Mouse (Mus musculus) macrophage (primary cell): Measurements from ENCODE around the gene Ppil4. TPM values are rescaled to one million over a fixed set of nuclear protein-coding genes. Genes with fewer than 3 reads are reported as not detected.
"Not testable (repeated sequence)": the region's sequence is repeated elsewhere in the genome, so short reads cannot be mapped to it uniquely, and the experiment has no call there.

ENCODE experiments used
- H3K27ac ChIP-seq: fragments of 350-480 bp; formaldehyde crosslinking; 2 replicates; pipeline ENCODE4 v1.9.0; 2021
- H3K36me3 ChIP-seq: fragments of 350-480 bp; formaldehyde crosslinking; 2 replicates; pipeline ENCODE4 v1.9.0; 2021; ENCODE audit errors: inconsistent target
- H3K4me3 ChIP-seq: fragments of 350-480 bp; formaldehyde crosslinking; 2 replicates; pipeline ENCODE4 v1.9.0; 2021; ENCODE audit errors: inconsistent target
- H3K79me2 ChIP-seq: fragments of 350-480 bp; formaldehyde crosslinking; 2 replicates; pipeline ENCODE4 v1.9.0; 2021; ENCODE audit errors: inconsistent target
- WGBS: methylation state at CpG from one replicate; pipeline ENCODE4 v1.1.7; 2026; ENCODE audit warnings: inconsistent platforms; ENCODE audit not compliant: missing documents; 5-methylcytosine and 5-hydroxymethylcytosine counted together
- polyA plus RNA-seq: library from polyadenylated mRNA; stranded (reverse); fragments of 250-400 nt; gene quantifications from 3 replicates; pipeline ENCODE4 v1.2.4, GENCODE M21; 2018; ENCODE audit warnings: inconsistent platforms
- total RNA-seq, 78 experiments: library from RNA; depleted of rRNA; stranded (reverse); fragments of 250-400 nt; gene quantifications; 1 replicate in 9 of 78; 2 replicates in 24 of 78; 3 replicates in 43 of 78; 4 replicates in 2 of 78; pipeline ENCODE4 v1.2.4; 2018; ENCODE audit warnings: inconsistent platforms in 56 of 78

The Ppil4 gene
- total RNA-seq (2018; cell fraction: chromatin; rRNA removed): 100 to 1,000 TPM in 10 of 26 experiments, 10 to 100 TPM in 16; 56.8 to 125 (median 91.4) TPM
- 10 to 100 TPM; 12.3 to 23.8 (median 18.5) TPM for total RNA-seq (2018; cell fraction: cytosol; rRNA removed)
- 10 to 100 TPM; 29.0 to 79.5 (median 40.9) TPM for total RNA-seq (2018; cell fraction: nucleus; rRNA removed)
- polyA plus RNA-seq: 19.7 to 34.0 TPM (median 19.9 TPM) in 3 replicates

DNA sequence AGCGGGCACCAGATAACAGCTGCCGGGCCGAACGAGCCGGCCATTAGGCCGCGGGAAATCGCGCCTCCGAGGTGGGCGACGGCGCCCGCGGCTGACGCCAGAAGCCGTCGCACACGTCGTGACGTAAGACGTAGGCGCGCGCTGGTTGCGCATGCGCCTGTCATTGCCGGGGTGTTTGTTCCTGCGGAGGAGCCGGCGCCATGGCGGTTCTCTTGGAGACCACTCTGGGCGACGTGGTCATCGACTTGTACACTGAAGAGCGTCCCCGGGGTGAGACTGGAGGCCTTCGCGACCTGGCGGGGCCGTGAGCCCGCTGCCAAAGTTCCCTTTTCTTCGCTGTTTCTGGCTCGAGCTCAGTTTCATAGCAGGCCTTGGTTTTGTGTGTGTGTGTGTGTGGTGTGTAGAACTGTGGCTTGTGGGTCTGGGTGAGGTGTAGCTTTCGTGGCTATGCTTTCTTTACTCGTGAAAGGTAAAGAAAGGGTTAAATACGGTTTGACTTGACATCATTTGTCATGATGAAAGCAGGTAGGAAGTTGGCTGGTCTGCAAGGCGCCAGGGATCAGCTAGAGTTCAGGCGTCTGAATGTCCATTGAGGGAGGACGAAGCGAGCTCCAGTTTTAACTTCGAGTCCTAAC is at the start of gene Ppil4, which contains the start of gene Ginm1:
Gene Ppil4, plus strand, starts transcription at position 141 of the 635 bp plus-strand sequence.
Gene Ginm1, minus strand, starts transcription at position 74 of the 635 bp plus-strand sequence.
- peak within 1 kb of the TSS; percentile 64 for H3K27ac ChIP-seq
- peak within 1 kb of the TSS; percentile 99 for H3K4me3 ChIP-seq
- H3K36me3 ChIP-seq: peaks cover 15% of the 10 kb centered on the region
- peaks cover 50% of the 10 kb centered on the region for H3K79me2 ChIP-seq
- WGBS: under 1% methylated on average over 50 of the region's 52 CpGs

GRCm38 (mm10) chr10:7745528-7745927 is 47.2 kb upstream of the Ppil4 start:
- H3K27ac ChIP-seq, H3K4me3 ChIP-seq, H3K79me2 ChIP-seq: not testable (repeated sequence)
- WGBS: 92% methylated on average over 4 of the region's 6 CpGs
- H3K36me3 ChIP-seq: peaks cover 73% of the 10 kb centered on the region

DNA sequence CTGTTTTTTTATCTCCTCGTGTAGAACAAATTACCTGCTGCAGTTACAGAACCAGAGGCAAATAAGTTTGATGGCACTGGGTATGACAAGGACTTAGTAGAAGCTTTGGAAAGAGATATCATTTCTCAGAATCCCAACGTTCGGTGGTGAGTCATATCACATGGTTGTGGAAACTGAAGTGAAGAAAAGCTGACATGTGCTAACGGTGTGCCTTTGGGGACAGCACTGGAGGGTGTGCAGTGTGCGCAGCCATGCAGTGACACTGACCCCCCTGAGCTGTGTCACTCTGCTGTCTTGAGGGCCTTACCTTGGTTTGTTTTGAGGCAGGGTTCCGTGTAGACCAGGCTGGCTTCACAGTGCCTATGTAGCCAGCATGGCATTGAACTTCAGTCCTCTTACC is 43.9 kb upstream of the Ppil4 start:
- no peaks in the 10 kb centered on the region for H3K79me2 ChIP-seq
- no peak overlapping the region for H3K4me3 ChIP-seq
- peaks cover 74% of the 10 kb centered on the region for H3K36me3 ChIP-seq
- no peak overlapping the region for H3K27ac ChIP-seq
- 93% methylated on average over 6 of the region's 6 CpGs for WGBS

- WGBS: 77% methylated on average over 2 of the region's 2 CpGs
- peaks cover 59% of the 10 kb centered on the region for H3K36me3 ChIP-seq
- no peak overlapping the region for H3K27ac ChIP-seq
- no peaks in the 10 kb centered on the region for H3K79me2 ChIP-seq
- H3K4me3 ChIP-seq: no peak overlapping the region
Measured at GRCm38 (mm10) chr10:7757544-7757943, 35.1 kb upstream of the Ppil4 start.

- peaks cover 76% of the 10 kb centered on the region for H3K36me3 ChIP-seq
- H3K27ac ChIP-seq: no peak overlapping the region
- WGBS: 95% methylated on average over 4 of the region's 4 CpGs
Measured at GRCm38 (mm10) chr10:7772346-7772745, 20.3 kb upstream of the Ppil4 start.

DNA sequence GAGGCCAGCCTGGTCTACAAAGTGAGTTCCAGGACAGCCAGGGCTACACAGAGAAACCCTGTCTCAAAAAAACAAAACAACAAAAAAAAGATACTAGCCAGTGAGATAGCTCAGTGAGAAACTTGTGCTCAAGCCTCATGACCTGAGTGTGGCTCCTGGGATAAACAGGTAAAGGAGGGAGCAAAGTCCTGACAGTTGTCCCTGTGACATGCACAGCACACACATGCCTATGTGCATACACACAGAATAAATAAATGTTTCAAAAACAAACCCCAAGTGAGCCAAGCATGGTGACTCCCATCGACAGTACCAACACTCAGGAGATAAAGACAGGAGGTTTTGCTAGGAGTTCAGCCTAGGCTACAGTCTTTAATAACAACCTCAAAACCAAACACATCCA is 19.9 kb upstream of the Ppil4 start:
- Histone ChIP-seq H3K4me3 (no peak overlapping the region), H3K27ac (no peak overlapping the region), H3K36me3 (peaks cover 72% of the 10 kb centered on the region), H3K79me2 (no peaks in the 10 kb centered on the region)
- whole genome bisulfite sequencing: 100% methylated on average over 1 of the region's 1 CpGs

More at GRCm38 (mm10) chr10:7772346-7772745, 20.3 kb upstream of the Ppil4 start:
- no peaks in the 10 kb centered on the region for H3K79me2 ChIP-seq
- no peak overlapping the region for H3K4me3 ChIP-seq

- Histone ChIP-seq H3K27ac (no peak overlapping the region), H3K36me3 (peaks cover 46% of the 10 kb centered on the region), H3K79me2 (no peaks in the 10 kb centered on the region), H3K4me3 (no peak overlapping the region)
- 98% methylated on average over 8 of the region's 8 CpGs for WGBS
Measured at GRCm38 (mm10) chr10:7775421-7775820, 17.3 kb upstream of the Ppil4 start.

DNA sequence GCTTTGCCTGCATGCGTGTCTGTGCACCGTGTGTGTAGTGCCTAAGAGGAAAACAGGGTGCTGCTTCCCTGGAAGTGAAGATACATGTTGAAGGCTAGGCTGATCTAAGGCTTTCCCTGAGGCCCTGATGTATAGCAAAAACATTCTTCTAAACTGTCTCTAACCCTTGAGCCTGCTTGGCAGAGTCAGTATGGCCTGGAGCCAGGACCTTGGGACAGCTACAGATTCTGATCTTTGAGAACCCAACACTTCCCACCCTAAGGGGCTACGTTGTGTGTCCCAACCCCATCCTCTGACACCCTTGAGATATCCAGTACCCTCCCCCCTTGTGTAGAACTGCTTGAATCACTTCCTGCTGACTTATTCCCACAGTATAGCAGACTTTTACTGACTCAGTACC is 14.3 kb upstream of the Ppil4 start:
- Histone ChIP-seq H3K36me3 (peaks cover 26% of the 10 kb centered on the region; the same call in 1 of the 2 replicates), H3K27ac (no peak overlapping the region), H3K4me3 (no peak overlapping the region), H3K79me2 (no peaks in the 10 kb centered on the region)
- 88% methylated on average over 3 of the region's 3 CpGs for WGBS

DNA sequence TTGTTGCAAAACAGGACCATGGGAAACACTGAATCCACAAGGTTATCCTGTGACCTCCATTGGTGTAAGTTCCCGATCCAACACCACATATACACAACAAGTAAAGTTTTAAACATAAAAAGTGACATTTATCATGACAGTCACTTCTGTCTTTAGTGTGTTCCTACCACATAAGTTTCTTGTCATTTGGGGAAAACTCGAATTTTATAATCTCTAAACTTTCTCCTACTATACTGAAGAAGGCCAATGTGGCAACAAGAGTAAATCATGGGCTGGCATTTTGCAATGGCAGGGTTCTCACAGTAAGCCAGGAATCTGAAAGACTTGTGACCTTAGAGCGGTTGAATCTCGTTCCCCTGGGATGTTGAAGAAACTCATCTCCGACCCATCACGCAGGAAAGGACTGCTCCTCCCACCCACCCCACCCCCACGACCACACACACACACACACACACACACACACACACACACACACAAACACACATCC is 12.9 kb upstream of the Ppil4 start:
- no peak overlapping the region for H3K27ac ChIP-seq
- H3K79me2 ChIP-seq: no peaks in the 10 kb centered on the region
- 33% methylated on average over 5 of the region's 7 CpGs for WGBS
- peaks cover 12% of the 10 kb centered on the region; the same call in 1 of the 2 replicates for H3K36me3 ChIP-seq
- peak overlapping the region; percentile 85 for H3K4me3 ChIP-seq

DNA sequence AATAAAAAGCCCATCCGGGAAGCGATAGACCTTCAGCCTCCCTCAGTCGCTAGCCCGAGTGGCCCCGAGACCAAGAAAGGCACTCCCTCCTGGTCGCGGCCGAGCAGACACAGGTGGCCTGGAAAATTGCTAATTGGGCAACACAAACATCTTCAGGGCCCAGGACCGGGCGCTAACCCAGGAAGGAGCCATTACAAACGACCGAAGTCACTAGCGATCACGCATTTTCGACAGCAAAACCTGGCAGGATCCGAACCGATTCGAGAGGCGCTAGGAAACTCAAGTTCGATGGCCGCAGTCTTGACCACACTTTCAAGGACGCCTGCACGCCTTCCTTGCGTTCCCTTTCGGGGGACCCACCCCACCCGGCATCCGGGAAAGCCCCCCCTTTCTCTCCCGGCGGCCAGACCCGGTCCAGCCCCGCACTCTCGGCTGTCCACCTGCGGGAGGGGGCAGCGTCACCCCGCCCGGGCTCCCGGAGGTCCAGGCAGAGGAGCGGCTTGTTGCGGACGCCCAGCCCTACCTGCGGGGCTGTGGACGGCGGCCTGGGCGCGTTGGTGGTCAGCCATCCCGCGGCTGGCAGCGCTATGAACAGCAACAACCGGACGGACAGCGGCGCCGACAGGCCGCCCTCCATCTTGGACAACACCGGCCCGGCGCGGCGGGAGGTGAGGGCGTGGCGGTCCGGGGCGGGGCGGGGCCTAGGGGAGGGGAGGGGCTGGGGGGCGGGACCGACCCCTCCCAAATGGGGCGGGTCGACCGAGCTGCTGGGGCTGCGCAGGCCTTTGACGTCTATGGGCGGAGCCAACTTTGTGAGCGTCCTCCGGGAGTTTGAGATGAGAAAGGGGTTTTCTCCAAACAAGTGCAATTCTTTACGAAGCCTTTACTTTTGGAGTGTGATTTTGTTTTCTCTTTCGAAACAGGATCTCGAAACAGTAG is 12.2 kb upstream of the Ppil4 start:
- Histone ChIP-seq H3K36me3 (peaks cover 5% of the 10 kb centered on the region; the same call in 1 of the 2 replicates), H3K27ac (0 out of 2 replicates have a peak overlapping the region, but pooled peaks have one; percentile 22), H3K4me3 (peak overlapping the region; percentile 85), H3K79me2 (no peaks in the 10 kb centered on the region)
- WGBS: 1% methylated on average over 73 of the region's 77 CpGs

- H3K79me2 ChIP-seq: no peaks in the 10 kb centered on the region
- peak overlapping the region; percentile 43 for H3K4me3 ChIP-seq
- 59% methylated on average over 3 of the region's 3 CpGs for WGBS
- H3K27ac ChIP-seq: 0 out of 2 replicates have a peak overlapping the region, but pooled peaks have one; percentile 19
- H3K36me3 ChIP-seq: peaks cover 3% of the 10 kb centered on the region; the same call in 1 of the 2 replicates
Measured at GRCm38 (mm10) chr10:7781214-7781613, 11.5 kb upstream of the Ppil4 start.

- 82% methylated on average over 2 of the region's 2 CpGs for WGBS
- H3K27ac ChIP-seq: no peak overlapping the region
Measured at GRCm38 (mm10) chr10:7787319-7787718, 5.4 kb upstream of the Ppil4 start.

GRCm38 (mm10) chr10:7792254-7792750 is 389 bp upstream of the Ppil4 start:
- peak overlapping the region; percentile 99 for H3K4me3 ChIP-seq
- peak overlapping the region; percentile 39 for H3K27ac ChIP-seq
- 0% methylated on average over 10 of the region's 10 CpGs for WGBS

More at GRCm38 (mm10) chr10:7787319-7787718, 5.4 kb upstream of the Ppil4 start:
- Histone ChIP-seq H3K36me3 (no peaks in the 10 kb centered on the region), H3K4me3 (no peak overlapping the region), H3K79me2 (peaks cover 17% of the 10 kb centered on the region)

GRCm38 (mm10) chr10:7801258-7801657 is 8.6 kb downstream of the Ppil4 start:
- 98% methylated on average over 3 of the region's 3 CpGs for WGBS
- no peak overlapping the region for H3K27ac ChIP-seq
- H3K36me3 ChIP-seq: peaks cover 87% of the 10 kb centered on the region
- no peak overlapping the region for H3K4me3 ChIP-seq
- H3K79me2 ChIP-seq: no peaks in the 10 kb centered on the region

More at GRCm38 (mm10) chr10:7792254-7792750, 389 bp upstream of the Ppil4 start:
- Histone ChIP-seq H3K79me2 (peaks cover 50% of the 10 kb centered on the region), H3K36me3 (peaks cover 9% of the 10 kb centered on the region)
